Mouse (Mus musculus) heart, postnatal 4 days (tissue): ENCODE data around the gene Vps9d1. TPM values are rescaled to one million over a fixed set of nuclear protein-coding genes. Genes with fewer than 3 reads are reported as not detected.
"Not testable (repeated sequence)": the region's sequence is repeated elsewhere in the genome, so short reads cannot be mapped to it uniquely, and the experiment has no call there.

ENCODE experiments used
- DNase-seq: peaks from one replicate; pipeline ENCODE4 v3.0.0; 2021
- total RNA-seq, 2 experiments: library from RNA; stranded (reverse); gene quantifications; 2 replicates each; pipeline ENCODE4 v1.2.3; 2021

Gene Vps9d1
- total RNA-seq, 2 experiments from 2014 or later, result 26.4 to 27.3 TPM

DNA sequence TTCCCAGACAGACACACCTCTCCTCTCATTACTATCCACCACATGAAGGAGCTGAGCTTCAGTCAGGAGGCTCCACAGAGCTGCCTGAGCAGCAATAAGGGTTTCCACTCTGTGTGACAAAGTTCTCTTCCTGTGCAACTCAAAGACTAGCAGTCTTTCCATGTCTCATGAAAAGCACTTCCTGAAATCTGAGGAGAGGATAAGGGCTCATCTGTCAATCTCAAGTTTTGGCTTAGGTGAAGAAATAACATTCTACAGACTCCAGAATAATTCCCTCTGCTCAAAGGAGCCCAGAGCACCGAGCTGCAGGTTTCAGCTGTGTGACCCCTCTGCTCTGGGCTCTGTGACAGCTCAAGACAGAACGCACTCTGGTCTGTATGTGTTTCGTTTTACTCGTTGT, 1.2 kb downstream of the Vps9d1 start:
- DNase-seq, result no peak

DNA sequence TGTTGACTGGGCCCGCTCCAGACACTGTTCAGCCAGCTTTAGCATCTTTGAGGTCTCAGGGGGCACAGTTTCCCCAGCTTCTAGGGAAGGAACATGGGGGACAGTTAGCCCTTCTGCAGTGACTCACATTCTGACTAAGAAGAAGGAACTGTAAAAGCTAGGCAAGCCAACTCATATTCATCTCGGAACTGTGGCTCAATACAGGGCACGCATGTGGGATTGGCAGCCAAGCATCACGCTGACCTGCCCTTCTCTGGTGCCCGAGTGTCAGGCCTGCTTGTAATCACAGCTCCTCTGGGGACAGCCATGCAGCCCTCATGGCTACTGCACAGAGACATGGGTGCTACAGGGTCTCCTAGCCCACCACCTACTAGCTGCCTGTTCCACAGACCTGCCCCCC, 3.2 kb downstream of the Vps9d1 start:
- no peak for DNase-seq

DNA sequence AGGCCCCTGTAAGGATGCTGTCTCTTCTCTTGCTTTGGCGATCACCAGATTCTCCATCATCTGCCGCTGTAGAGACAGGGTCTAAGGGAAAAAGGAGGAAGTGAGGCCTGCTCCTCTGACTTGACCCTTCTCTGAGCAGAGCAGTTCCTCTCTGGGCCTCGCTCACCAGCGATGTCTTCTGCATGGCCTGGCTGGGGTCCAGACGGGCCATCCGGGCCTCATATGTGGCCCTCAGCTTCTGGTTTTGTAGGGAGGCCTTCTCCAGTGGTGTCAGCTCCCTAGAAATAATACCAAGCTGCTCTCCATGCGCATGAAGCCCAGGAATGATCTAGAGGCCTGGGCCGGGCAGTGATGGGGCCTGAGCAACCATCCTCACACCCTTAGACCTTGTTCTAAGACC, 5.6 kb downstream of the Vps9d1 start:
- no peak for DNase-seq

DNA sequence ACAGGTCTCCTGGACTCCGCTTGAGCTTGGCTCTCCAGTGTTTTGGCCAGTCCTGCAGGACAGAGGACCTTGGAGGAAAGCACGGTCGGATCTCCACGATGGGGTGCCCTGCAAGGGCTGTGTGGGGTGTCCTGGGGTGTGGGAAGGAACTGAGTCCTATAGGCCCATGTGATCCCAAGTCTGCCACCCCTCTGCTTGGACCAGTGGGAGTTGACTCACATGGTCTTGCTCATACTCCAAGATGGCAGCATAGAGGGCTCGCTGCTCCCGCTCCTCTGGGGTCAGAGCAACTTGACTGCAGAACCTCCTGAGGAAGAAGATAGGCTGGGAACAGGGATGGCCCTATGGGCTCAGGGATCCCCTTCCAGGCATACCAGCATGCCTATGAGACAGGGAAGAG, 6.4 kb downstream of the Vps9d1 start:
- no peak for DNase-seq

DNA sequence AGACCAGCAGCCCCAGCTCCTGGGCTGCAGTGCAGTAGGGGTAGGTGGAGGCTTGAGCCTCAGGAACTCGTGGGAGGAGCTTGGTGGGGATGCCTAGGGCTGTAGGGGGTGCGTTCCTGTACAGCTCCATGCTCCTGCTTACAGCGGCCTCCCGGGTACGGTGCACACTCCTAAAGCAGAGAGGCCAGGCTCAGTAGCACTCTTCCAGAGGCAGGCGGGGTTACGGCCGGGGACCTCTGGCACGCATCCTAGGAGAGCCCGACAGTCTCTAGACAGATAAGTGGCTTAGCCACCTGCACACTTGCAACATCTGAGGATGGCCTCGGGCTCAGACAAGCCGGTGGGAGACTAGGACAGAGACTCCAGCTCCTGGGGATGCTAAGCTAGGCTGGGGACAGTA, 8.6 kb downstream of the Vps9d1 start:
- DNase-seq, result no peak

DNA sequence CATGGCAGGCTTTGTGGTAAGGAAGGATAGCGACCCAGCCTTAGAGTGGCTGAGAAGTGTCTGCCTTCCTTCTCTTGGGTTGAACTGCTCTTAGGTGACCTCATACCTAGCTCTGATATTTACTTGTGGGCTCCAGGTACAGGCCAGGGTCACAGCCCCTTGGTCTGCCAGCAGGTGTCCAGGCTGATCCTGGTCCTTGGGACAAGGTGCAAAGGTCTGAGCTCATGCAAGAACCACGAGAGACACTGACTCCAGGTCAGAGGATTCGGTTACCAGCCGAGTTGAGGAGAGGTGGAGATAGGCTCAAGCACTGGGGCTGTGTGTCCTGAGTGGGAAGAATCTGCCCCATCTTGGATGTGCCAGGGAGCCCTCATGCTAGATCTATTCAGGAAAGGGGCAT, 9.8 kb downstream of the Vps9d1 start:
- no peak for DNase-seq

DNA sequence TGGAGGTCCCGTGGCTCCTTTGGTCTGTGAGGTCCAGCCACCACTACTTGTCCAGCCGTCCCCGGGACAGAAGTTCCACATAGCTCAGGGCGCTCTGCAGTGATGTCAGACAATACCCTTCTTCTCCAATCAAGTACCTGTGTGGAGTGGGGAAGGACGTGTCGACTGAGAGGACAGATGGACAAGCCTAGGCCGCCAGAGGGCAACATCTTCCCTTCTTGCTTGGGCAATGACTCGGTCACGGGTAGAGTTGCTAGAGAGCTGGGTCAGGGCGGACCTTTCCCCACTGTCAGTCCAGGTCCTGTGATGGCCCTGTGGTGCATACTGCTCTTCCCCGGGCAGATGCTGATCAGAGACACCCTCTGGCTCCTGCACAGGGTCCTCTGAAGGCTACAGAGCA, 11.1 kb downstream of the Vps9d1 start:
- DNase-seq, result no peak

DNA sequence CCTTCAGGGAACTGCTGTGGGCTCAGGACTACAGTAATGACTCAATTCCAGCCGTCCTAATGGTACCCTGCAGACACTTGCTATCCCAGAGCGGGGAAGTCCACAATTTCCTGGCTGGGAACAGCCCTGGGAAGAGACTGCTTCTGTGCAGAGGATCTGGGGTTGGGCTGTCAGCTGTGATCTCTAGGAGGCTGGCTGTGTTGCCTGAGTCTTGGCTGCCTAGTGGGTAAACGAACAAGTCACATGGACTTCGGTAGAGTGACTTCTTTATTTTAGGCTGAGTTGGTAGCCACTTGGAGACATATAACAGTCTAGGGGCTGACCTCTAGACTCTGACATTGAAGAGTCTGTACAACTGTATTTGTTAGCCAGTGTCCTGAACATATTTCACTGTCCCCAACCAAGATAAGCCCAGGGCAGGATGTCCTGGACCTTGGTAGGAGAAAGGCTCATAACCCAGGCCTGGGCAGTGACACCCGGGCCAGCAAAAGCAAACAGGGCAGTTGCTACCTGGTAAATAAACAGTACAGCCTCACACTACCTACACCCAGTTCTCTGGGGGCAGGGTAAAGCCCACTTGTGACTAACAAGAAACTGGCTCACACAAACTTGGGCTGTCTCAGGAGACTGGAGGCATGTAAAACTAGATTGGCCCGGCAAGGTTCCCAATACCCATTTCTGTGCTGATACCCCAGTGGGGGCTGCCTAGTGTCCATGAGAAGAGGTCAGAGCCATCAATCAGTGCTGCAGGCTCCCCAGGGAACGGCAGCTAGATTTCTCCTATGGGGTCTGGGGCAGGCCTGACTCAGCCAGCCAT, 11.8 kb downstream of the Vps9d1 start:
- no peak for DNase-seq

DNA sequence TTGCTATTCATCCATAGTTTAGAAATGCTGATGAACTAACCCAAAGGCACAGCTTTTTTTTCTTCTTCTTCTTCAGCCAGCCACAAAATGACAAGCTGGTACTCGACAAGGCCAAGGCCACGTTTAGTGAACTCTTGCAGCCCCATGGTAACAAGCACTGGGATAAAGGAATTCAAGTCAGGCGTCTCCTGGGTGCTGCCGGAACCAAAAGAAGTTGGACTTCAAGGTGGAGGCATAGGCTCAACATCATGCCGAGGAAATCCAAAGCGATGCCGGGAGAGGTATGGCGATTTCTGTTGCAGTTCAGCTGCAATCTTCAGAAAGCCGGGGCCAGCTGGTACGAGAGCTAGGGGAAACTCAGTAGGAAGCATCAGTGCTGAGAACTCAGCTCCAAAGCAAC, 14.8 kb downstream of the Vps9d1 start:
- no peak for DNase-seq

DNA sequence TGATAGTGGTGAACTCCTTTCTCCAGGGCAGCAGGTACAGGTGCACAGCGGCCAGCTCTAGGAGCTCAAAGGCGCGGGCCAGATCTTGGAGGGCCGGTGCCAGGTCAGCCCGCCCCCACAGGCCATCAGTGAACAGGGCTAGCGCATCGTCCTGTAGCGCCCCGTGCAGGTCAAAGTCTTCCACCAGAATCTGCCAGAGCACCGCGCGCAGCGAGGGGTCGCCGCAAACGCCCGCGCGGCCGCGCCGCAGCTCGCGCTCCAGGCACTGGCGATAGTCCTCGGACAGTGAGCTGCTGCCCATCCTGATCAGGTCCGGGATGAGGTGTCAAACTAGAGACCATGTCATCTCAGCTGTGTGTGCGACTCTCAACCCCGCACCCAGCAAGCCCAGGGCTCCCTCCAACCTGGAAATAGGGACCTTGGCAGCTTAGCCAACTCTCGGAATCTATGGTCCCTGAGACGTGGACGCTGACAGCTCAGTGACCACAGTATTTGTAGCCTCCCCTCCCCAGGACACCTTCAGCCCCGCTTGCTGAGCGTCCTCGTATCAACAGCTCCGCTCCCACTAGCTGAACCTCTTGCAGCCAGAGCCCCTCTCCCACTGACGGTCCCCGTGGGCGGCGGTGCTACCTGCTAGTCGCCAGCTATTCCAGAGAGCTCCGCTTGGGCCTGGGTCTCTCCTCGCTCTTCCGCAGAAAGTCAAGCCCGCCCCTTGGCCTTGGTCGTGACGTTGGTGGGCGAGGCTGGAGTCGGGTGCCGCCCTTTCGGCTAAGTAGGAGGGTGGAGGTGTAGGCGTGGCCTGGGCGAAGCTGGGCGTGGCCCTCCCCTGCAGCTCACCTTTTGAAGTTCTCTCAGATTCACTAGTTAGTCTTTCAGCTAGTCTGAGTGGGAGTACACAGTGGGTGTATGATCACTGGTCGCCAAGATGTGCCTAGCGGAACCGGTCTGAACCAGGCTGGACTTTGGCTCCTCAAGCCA, 18.3 kb downstream of the Vps9d1 start, which contains the start of gene Spata2l:
Gene Spata2l (minus strand): TSS at position 714 of the 978 bp plus-strand sequence.
- peak; percentile 85 for DNase-seq

DNA sequence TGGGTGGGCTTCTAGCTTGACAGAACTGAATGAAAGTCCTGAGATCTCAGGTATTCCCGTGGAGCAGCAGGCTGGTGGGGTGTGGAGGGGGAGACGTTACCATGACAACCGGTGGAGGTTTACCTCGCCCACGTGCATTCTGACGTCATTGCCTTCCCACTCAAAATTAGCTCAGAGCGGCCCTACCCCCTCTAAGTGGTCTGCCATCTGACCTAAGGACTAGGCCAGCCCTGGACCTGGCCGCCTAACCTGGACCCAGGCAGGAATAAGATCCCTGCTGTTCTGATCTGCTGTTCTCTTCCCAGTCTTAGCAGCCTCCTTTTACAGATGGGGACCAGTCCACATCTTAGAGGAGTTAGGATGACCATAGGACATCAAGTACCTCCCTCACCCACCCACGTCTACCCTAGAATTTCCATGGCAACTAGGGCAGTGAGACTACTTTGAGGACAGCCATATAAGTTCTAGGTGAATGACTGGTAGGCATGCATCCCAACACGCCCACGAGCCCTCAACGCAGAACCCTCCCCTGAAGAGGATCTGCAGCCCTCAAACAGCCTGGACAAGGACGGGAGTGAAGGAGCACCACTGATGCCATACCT, 19.1 kb downstream of the Vps9d1 start:
- no peak for DNase-seq

DNA sequence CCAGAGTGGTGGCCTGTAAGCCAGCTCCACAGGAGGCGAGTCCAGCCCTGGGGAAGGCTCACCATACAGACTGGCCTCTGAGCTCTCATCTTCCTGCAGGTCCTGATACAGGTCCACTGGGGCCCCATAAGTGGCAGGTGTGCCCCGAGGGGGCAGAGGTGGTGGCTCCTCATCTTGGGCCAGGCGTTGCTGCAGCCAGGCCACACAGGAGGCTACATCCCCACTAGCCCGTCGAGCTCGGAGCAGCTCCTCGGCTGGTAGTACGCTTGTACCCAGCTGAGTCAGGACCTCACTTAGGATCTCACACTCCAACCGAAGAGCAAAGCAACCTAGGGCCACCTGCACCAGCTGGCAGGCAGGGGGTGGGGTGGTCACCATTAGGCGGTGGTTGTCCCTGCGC, 20.4 kb downstream of the Vps9d1 start:
- no peak for DNase-seq

DNA sequence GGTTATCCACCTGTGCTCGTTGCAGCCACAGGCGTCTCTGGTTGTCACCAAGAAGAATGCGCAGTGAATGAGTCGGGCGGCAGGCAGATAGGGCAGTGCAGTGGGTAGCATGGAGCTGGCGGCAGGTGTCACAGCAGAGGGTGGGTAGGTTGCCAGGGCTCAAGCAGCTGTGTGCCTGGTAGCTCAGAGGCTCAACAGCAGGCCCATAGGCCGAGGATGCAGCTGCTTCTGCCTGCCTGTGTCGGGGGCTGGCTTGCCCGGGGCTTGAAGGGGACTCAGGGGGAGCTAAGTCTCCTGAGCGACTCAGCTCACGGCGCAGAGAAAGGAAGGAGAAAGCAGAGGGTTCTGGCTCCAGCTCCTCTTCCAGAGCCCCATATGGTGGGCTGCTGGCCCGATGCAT, 20.8 kb downstream of the Vps9d1 start:
- DNase-seq, result no peak

DNA sequence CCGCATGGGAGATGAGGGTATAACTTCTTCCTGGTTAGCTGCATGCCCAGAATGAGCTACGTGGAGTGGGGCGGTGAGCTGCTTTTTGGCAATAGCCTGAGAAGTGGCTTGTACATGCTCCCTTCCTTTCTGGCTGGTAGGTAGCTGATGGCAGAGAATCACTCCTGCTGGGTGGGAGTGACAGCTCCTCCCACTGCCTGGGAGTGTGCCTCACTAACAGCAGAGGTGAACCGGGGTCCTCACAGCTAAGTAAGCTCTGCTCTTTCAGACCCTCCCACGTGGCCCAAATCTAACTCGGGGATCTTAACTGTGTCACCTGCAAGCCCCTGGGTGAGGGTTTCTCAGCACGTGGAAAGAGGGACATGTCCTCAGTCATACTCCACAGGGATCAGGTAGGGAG, 21.6 kb downstream of the Vps9d1 start:
- no peak for DNase-seq

DNA sequence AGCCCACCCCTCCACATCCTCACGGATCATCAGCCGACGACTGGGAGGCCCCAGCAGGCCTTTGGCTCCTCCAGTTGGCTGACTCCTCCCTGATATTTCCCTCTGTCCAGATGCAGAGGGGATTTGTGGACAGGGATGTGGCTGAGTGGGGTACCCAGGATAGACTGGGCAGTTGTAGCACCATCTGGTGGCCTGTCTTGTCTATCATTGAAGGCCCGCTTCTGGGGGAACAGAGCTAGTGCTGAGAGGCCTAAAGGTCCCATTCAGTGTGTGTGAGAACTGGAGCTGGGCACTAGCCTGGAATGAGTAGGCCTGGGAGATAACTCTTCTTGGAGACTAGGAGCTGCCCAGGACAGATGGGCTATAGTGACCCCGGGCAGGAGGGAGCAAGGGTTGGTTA, 22.4 kb downstream of the Vps9d1 start:
- peak; percentile 47 for DNase-seq

DNA sequence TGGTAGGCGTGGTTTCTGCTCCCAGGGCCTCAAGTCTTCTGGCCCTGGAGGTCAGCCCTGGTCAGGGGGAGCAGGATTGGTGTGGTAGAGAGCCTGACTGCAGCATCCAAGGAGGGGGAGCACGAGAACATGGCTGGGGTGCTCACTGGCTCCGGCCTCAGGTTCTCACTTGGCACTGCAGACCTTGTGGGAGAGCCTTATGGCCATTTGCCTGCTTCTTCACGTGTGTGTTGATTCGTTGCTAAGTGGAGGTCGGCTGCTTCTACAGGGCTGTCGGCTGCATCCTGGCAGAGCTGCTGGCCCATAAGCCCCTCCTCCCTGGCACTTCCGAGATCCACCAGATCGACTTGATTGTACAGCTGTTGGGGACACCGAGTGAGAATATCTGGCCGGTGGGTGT, 23.8 kb downstream of the Vps9d1 start:
- DNase-seq, result not testable (repeated sequence)

DNA sequence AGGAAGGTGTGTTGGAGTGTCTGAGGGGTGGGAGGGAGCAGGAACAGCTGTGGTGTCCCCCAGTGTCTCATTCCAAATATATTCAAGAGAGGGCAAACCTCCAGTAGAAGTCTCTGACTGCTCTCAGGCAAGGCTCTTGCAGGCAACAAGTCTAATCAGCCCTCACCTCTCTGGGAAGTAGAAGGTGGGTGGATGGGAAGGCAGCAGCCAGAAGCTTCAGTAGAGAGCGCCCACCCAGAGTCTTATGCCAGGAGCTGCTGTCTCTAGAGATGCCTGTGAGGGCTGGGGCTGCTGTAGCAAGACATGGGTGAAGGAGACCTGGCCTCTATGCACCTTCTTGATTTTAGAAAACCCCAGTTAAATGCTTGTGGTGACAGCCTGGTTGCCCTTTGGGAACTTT, 25.7 kb downstream of the Vps9d1 start:
- DNase-seq, result no peak

DNA sequence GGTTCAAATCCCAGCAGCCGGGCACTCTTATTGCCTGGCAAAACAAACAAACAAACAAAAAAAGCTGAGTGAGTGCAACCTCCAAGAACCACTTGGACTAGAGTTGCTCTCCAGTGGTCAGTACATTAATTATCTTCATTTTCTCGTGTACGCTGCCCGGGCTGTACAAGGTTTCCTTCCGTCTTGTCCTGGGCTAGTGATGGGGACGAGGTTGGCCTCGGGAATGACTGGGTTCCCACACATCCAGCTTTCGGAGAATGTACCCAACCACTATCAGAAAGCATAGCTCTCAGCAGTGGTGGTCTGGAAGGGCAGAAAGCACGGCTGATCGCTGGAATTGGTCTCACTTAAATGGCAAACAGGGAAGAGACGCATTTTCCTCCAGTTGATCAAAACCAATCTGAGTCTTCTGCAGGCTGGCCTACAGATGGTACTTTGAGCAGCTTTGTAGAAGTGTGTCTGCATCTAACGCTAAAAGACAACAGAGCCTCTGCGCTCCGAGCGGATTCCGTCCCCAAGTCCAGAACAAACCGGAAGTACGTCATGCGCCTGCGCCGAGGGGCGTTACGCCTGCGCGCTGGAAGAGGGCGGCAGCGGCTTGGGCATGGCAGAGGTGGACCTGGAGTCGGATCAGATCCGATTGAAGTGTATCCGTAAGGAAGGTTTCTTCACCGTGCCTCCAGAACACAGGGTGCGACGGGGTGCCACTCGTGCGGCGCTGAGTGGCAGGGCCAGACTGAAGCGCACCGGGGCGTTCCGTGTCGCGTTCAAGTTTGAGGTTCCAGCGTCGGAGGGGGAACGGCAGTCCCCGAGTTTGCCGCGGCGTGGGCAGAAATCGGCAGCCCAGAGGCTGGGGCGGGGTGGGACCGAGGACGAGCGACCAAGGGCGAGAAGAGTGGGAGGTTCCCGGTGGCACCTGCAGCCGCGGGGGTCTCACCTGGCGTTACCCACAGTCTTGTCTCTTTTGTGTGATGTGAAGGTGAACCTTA, 29.6 kb downstream of the Vps9d1 start, which contains the start of gene Cdk10:
Gene Cdk10 (plus strand): TSS at position 565 of the 989 bp plus-strand sequence.
- DNase-seq, result peak; percentile 94

DNA sequence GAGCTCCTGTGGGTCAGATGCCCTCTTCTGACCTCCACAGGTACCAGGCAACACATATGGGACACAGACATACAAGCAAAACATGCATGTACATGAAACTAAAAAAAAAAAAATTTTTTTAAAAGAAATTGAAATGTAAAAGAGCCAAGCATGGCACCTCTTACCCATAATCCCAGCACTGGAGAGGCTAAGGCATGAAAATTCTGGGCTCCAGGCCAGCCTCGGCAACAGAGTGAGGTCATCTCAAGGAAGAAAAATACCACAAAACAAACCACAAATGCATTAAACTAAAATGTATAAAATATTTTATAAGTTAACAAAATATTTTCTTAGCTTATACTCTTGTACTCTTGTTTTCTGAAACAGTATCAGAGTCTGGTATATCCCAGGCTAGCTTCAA, 33.2 kb downstream of the Vps9d1 start:
- no peak for DNase-seq

DNA sequence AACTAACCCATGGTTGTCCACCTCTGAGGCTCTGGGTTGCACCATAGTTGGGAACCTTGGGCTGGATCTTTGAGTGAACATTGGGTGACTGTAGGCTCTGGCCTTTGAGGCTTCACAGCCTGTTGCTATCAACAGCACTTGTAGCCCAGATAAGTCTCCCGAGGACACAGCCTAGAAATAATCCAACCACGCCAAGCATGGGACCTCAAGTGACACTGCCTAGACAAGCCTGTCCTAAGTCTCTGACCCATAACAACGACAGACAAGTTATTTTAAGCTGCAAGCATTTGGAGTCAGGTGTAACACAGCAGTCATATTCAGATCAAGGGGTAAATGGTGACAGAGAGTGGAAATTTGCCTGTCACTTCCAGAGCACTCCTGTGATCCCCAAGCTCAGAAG, 38.7 kb downstream of the Vps9d1 start:
- DNase-seq, result peak; percentile 48

DNA sequence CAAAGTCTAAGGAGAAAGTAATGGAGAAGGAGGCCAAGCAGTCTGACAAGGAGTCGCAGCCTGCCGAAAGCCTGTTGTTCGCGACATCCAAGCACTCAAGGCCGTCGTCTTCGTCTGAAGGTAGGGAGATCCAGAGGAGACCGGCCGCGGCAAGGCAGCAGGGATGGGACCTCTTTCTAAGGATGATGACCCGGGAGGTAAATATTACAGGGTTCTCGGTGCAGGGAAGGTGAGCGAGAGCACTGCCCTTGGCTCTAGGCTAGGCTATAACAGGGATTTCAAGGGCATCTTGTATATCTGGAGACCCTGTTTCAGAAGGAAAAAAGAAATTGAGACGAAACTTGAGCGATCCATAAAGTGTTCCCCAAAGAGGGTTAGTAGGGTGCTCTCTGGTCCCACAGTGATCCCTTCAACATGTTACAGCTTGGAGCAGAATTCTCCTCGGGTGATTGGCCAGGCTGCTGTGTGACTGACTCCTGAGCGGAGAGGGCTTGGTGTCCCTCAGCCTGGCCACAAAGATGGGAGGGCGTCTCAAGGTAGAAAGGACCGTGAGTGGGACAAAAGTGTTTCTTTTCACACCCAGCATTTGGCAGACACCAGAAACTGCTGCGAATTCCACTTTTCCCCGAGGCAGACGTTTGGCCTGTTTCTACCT, 40.9 kb downstream of the Vps9d1 start:
- DNase-seq, result no peak
